Mouse (Mus musculus) CD8-positive naive resting alpha-beta T cell, adult 57 days (primary cell): ENCODE results near the gene Rpa1. TPM values are rescaled to one million over a fixed set of nuclear protein-coding genes. Genes with fewer than 3 reads are reported as not detected.

Experiments used
- total RNA-seq: library from RNA; stranded (reverse); gene quantifications from one replicate; pipeline ENCODE4 v1.2.4, GENCODE M21; 2023

Rpa1 gene
- total RNA-seq, result 147 TPM

GRCm38 (mm10) chr11:75348199-75348889 lies at the start of gene Rpa1, which contains the start of gene Smyd4:
Gene Rpa1 (minus strand): TSS chr11:75348324.
Gene Smyd4 (plus strand): TSS chr11:75348433.

Other genes with a start within 250 kb of the Rpa1 start
- 1.7 TPM for gene Hic1, start 178.8 kb downstream of the Rpa1 start, total RNA-seq
- 13.6 TPM for gene Ovca2, start 169.5 kb downstream of the Rpa1 start, total RNA-seq
- 23.6 TPM for gene Dph1, start 157.1 kb downstream of the Rpa1 start, total RNA-seq
- gene Rtn4rl1, start 154.5 kb downstream of the Rpa1 start, total RNA-seq, result 18.0 TPM
- gene Smyd4, start 109 bp upstream of the Rpa1 start, total RNA-seq, result 16.1 TPM
- gene Serpinf1, start 74.4 kb upstream of the Rpa1 start, total RNA-seq, result 0.55 TPM
- 0.46 TPM for gene Serpinf2, start 91.3 kb upstream of the Rpa1 start, total RNA-seq
- gene Wdr81, start 106.4 kb upstream of the Rpa1 start, total RNA-seq, result 25.1 TPM
- 1.0 TPM for gene Tlcd2, start 113.4 kb upstream of the Rpa1 start, total RNA-seq
- gene Prpf8, start 138.5 kb upstream of the Rpa1 start, total RNA-seq, result 197 TPM
- 0.58 TPM for gene Rilp, start 161.8 kb upstream of the Rpa1 start, total RNA-seq
- gene Scarf1, start 165.2 kb upstream of the Rpa1 start, total RNA-seq, result not detected
- gene Slc43a2, start 183.4 kb upstream of the Rpa1 start, total RNA-seq, result 98.9 TPM
- 170 TPM for gene Pitpna, start 239.8 kb upstream of the Rpa1 start, total RNA-seq